Mouse (Mus musculus): ENCODE results near the gene Stx2. TPM values are rescaled to one million over a fixed set of nuclear protein-coding genes. Genes with fewer than 3 reads are reported as not detected.

Stx2 gene
- polyA plus RNA-seq, 1 experiment from 2014 or later, result 36.7 TPM

- Histone ChIP-seq H3K9me3 (ENCODE audit: low read length) (no peaks in the 10 kb centered on the region), H3K27me3 (ENCODE audit: insufficient read depth, low read length) (no peaks in the 10 kb centered on the region), H3K36me3 (ENCODE audit: insufficient read depth, low read length) (no peaks in the 10 kb centered on the region), H3K27ac (ENCODE audit: low read length) (no peak overlapping the region), H3K4me2 (replicated peaks; ENCODE audit: low read depth, low read length) (no peak overlapping the region), H3K4me3 (ENCODE audit: low read length) (no peak overlapping the region), H3K4me1 (ENCODE audit: insufficient read depth, low read length) (peaks cover 4% of the 10 kb centered on the region; the same call in 1 of the 2 replicates), H3K9ac (replicated peaks; ENCODE audit: low read length) (no peak overlapping the region)
- 76% methylated on average over 3 of the region's 3 CpGs for WGBS
- no peak for ATAC-seq (ENCODE audit: low FRiP score, low TSS enrichment)
These were observed 6.6 kb upstream of the Stx2 start for GRCm38 (mm10) chr5:129015020-129015419.

- no peaks in the 10 kb centered on the region for H3K9me3 ChIP-seq (ENCODE audit: low read length)
- no peaks in the 10 kb centered on the region for H3K27me3 ChIP-seq (ENCODE audit: insufficient read depth, low read length)
- H3K4me2 ChIP-seq (replicated peaks; ENCODE audit: low read depth, low read length), result no peak overlapping the region
- H3K27ac ChIP-seq (ENCODE audit: low read length), result no peak overlapping the region
- H3K4me3 ChIP-seq (ENCODE audit: low read length), result no peak overlapping the region
- ATAC-seq (ENCODE audit: low FRiP score, low TSS enrichment), result no peak
- no peaks in the 10 kb centered on the region for H3K36me3 ChIP-seq (ENCODE audit: insufficient read depth, low read length)
- WGBS, result 91% methylated on average over 2 of the region's 2 CpGs
- peaks cover 22% of the 10 kb centered on the region for H3K4me1 ChIP-seq (ENCODE audit: insufficient read depth, low read length)
- no peak overlapping the region for H3K9ac ChIP-seq (replicated peaks; ENCODE audit: low read length)
These were observed 2.6 kb upstream of the Stx2 start for GRCm38 (mm10) chr5:129010937-129011336.

GRCm38 (mm10) chr5:129009577-129009976, 1.2 kb upstream of the Stx2 start:
- Histone ChIP-seq H3K27ac (ENCODE audit: low read length) (no peak overlapping the region), H3K9me3 (ENCODE audit: low read length) (no peaks in the 10 kb centered on the region), H3K4me2 (replicated peaks; ENCODE audit: low read depth, low read length) (no peak overlapping the region), H3K4me1 (ENCODE audit: insufficient read depth, low read length) (peaks cover 30% of the 10 kb centered on the region), H3K4me3 (ENCODE audit: low read length) (no peak overlapping the region), H3K36me3 (ENCODE audit: insufficient read depth, low read length) (peaks cover 8% of the 10 kb centered on the region), H3K9ac (replicated peaks; ENCODE audit: low read length) (no peak overlapping the region), H3K27me3 (ENCODE audit: insufficient read depth, low read length) (no peaks in the 10 kb centered on the region)
- WGBS, result 56% methylated on average over 2 of the region's 3 CpGs
- ATAC-seq (ENCODE audit: low FRiP score, low TSS enrichment), result no peak

- Histone ChIP-seq H3K27me3 (ENCODE audit: insufficient read depth, low read length) (no peaks in the 10 kb centered on the region), H3K4me1 (ENCODE audit: insufficient read depth, low read length) (peaks cover 30% of the 10 kb centered on the region), H3K36me3 (ENCODE audit: insufficient read depth, low read length) (peaks cover 8% of the 10 kb centered on the region), H3K9me3 (ENCODE audit: low read length) (no peaks in the 10 kb centered on the region), H3K4me3 (ENCODE audit: low read length) (peak overlapping the region; percentile 70), H3K9ac (replicated peaks; ENCODE audit: low read length) (peak overlapping the region; percentile 78), H3K4me2 (replicated peaks; ENCODE audit: low read depth, low read length) (peak overlapping the region; percentile 87), H3K27ac (ENCODE audit: low read length) (peak overlapping the region; percentile 11; the same call in 1 of the 2 replicates)
- ATAC-seq (ENCODE audit: low FRiP score, low TSS enrichment), result peak; percentile 70
- under 1% methylated on average over 16 of the region's 18 CpGs for WGBS
These were observed 366 bp downstream of the Stx2 start for GRCm38 (mm10) chr5:129008008-129008407.

GRCm38 (mm10) chr5:129007105-129007957, 1.0 kb downstream of the Stx2 start:
- Histone ChIP-seq H3K9me3 (ENCODE audit: low read length) (no peaks in the 10 kb centered on the region), H3K27ac (ENCODE audit: low read length) (peak overlapping the region; percentile 51), H3K9ac (replicated peaks; ENCODE audit: low read length) (peak overlapping the region; percentile 78), H3K36me3 (ENCODE audit: insufficient read depth, low read length) (peaks cover 8% of the 10 kb centered on the region), H3K27me3 (ENCODE audit: insufficient read depth, low read length) (no peaks in the 10 kb centered on the region), H3K4me2 (replicated peaks; ENCODE audit: low read depth, low read length) (peak overlapping the region; percentile 87), H3K4me1 (ENCODE audit: insufficient read depth, low read length) (peaks cover 35% of the 10 kb centered on the region), H3K4me3 (ENCODE audit: low read length) (peak overlapping the region; percentile 70)
- WGBS, result 53% methylated on average over 14 of the region's 14 CpGs
- peak; percentile 5; the same call in 1 of the 2 replicates for ATAC-seq (ENCODE audit: low FRiP score, low TSS enrichment)

GRCm38 (mm10) chr5:129006031-129006788, 2.2 kb downstream of the Stx2 start:
- Histone ChIP-seq H3K4me2 (replicated peaks; ENCODE audit: low read depth, low read length) (peak overlapping the region; percentile 87), H3K9me3 (ENCODE audit: low read length) (no peaks in the 10 kb centered on the region), H3K27me3 (ENCODE audit: insufficient read depth, low read length) (no peaks in the 10 kb centered on the region), H3K9ac (replicated peaks; ENCODE audit: low read length) (0 out of 2 replicates have a peak overlapping the region, but pooled peaks have one; percentile 31), H3K36me3 (ENCODE audit: insufficient read depth, low read length) (peaks cover 8% of the 10 kb centered on the region), H3K4me1 (ENCODE audit: insufficient read depth, low read length) (peaks cover 46% of the 10 kb centered on the region), H3K4me3 (ENCODE audit: low read length) (peak overlapping the region; percentile 70), H3K27ac (ENCODE audit: low read length) (peak overlapping the region; percentile 51)
- no peak for ATAC-seq (ENCODE audit: low FRiP score, low TSS enrichment)
- 60% methylated on average over 18 of the region's 18 CpGs for WGBS

- no peak overlapping the region for H3K9ac ChIP-seq (replicated peaks; ENCODE audit: low read length)
- H3K36me3 ChIP-seq (ENCODE audit: insufficient read depth, low read length), result peaks cover 8% of the 10 kb centered on the region
- H3K4me2 ChIP-seq (replicated peaks; ENCODE audit: low read depth, low read length), result peak overlapping the region; percentile 87
- H3K9me3 ChIP-seq (ENCODE audit: low read length), result no peaks in the 10 kb centered on the region
- ATAC-seq (ENCODE audit: low FRiP score, low TSS enrichment), result no peak
- H3K27ac ChIP-seq (ENCODE audit: low read length), result peak overlapping the region; percentile 51; the same call in 1 of the 2 replicates
- no peak overlapping the region for H3K4me3 ChIP-seq (ENCODE audit: low read length)
- H3K27me3 ChIP-seq (ENCODE audit: insufficient read depth, low read length), result no peaks in the 10 kb centered on the region
- 90% methylated on average over 3 of the region's 3 CpGs for WGBS
- peaks cover 54% of the 10 kb centered on the region for H3K4me1 ChIP-seq (ENCODE audit: insufficient read depth, low read length)
These were observed 3.0 kb downstream of the Stx2 start for GRCm38 (mm10) chr5:129005416-129005815.

GRCm38 (mm10) chr5:129002571-129003011, 5.8 kb downstream of the Stx2 start:
- no peak overlapping the region for H3K4me3 ChIP-seq (ENCODE audit: low read length)
- 0 out of 2 replicates have a peak overlapping the region, but pooled peaks have one; percentile 12 for H3K9ac ChIP-seq (replicated peaks; ENCODE audit: low read length)
- ATAC-seq (ENCODE audit: low FRiP score, low TSS enrichment), result peak; percentile 69

GRCm38 (mm10) chr5:129000706-129001468, 7.5 kb downstream of the Stx2 start:
- Histone ChIP-seq H3K27ac (ENCODE audit: low read length) (no peak overlapping the region; the same call in 1 of the 2 replicates), H3K4me1 (ENCODE audit: insufficient read depth, low read length) (peaks cover 35% of the 10 kb centered on the region), H3K27me3 (ENCODE audit: insufficient read depth, low read length) (no peaks in the 10 kb centered on the region), H3K9ac (replicated peaks; ENCODE audit: low read length) (no peak overlapping the region), H3K4me3 (ENCODE audit: low read length) (no peak overlapping the region), H3K9me3 (ENCODE audit: low read length) (no peaks in the 10 kb centered on the region), H3K4me2 (replicated peaks; ENCODE audit: low read depth, low read length) (no peak overlapping the region), H3K36me3 (ENCODE audit: insufficient read depth, low read length) (peaks cover 21% of the 10 kb centered on the region)
- WGBS, result 60% methylated on average over 8 of the region's 8 CpGs
- no peak for ATAC-seq (ENCODE audit: low FRiP score, low TSS enrichment)

More at GRCm38 (mm10) chr5:129002571-129003011, 5.8 kb downstream of the Stx2 start:
- no peaks in the 10 kb centered on the region for H3K9me3 ChIP-seq (ENCODE audit: low read length)
- H3K27ac ChIP-seq (ENCODE audit: low read length), result peak overlapping the region; percentile 89
- 40% methylated on average over 14 of the region's 14 CpGs for WGBS
- peaks cover 16% of the 10 kb centered on the region for H3K36me3 ChIP-seq (ENCODE audit: insufficient read depth, low read length)
- no peaks in the 10 kb centered on the region for H3K27me3 ChIP-seq (ENCODE audit: insufficient read depth, low read length)
- peaks cover 50% of the 10 kb centered on the region for H3K4me1 ChIP-seq (ENCODE audit: insufficient read depth, low read length)
- no peak overlapping the region for H3K4me2 ChIP-seq (replicated peaks; ENCODE audit: low read depth, low read length)

Measured in kidney, embryonic 16.5 days (tissue).